20 mouse cellular contexts compared by ENCODE assay signal in genomic region chr1:193131311-193131948, GRCm38 (mm10). TPM values are rescaled to one million over a fixed set of nuclear protein-coding genes. Genes with fewer than 3 reads are reported as not detected.
A peak's percentile ranks its signal among the peaks of the same experiment; 100 is the strongest.
DNase-seq lines count a peak whose midpoint lies in the region; ATAC-seq and TF ChIP-seq lines count a peak whose summit lies in the region.
"Had no signal": no experiment of that assay in that cellular context is flagged by ENCODE, and none has a peak within 500 bp of the region (broad histone marks: within the 10 kb centered on the region; RNA-seq: fewer than 3 reads in every experiment).

No protein-coding gene starts in this region.

- H3K27me3 ChIP-seq in stomach, embryonic 15.5 days (replicated peaks) = no peaks in the 10 kb centered on the region
- H3K27me3 ChIP-seq in stomach, postnatal 0 days (ENCODE audit: control insufficient read depth, insufficient read depth, low read length) = no peaks in the 10 kb centered on the region
- no peaks in the 10 kb centered on the region for H3K27me3 ChIP-seq in intestine, embryonic 14.5 days (replicated peaks; ENCODE audit: control insufficient read depth, insufficient read depth, low read length)
- no peaks in the 10 kb centered on the region for H3K27me3 ChIP-seq in intestine, postnatal 0 days (replicated peaks; ENCODE audit: control insufficient read depth, insufficient read depth, low read length)
- H3K27me3 ChIP-seq: CH12.LX; forebrain, embryonic 13.5 days; heart, embryonic 13.5 days; hindbrain, embryonic 13.5 days; Patski had no signal

- 35% methylated on average over 6 of the region's 6 CpGs for WGBS in stomach, embryonic 15.5 days
- 43% methylated on average over 6 of the region's 6 CpGs for WGBS in stomach, postnatal 0 days
- 28% methylated on average over 6 of the region's 6 CpGs for WGBS in intestine, embryonic 14.5 days
- 20% methylated on average over 6 of the region's 6 CpGs for WGBS in intestine, postnatal 0 days

- DNase-seq in stomach, postnatal 0 days (ENCODE audit: low spot score) = no peak
- peak; percentile 62 for DNase-seq in intestine, embryonic 14.5 days (ENCODE audit: low spot score)
- peak; percentile 83 for DNase-seq in yolk sac, embryonic 10.5 days (ENCODE audit: low spot score)
- DNase-seq in heart, postnatal 36 days = no peak
- no peak for DNase-seq in layer of hippocampus, adult 18-20 months (ENCODE audit: low spot score in 2 of 2)
- DNase-seq: adrenal gland, postnatal 14 days; cerebellum, adult 11-12 months; cerebellum, adult 9-10 months; cerebellum, postnatal 25 days; gastrocnemius, adult 2 months; gastrocnemius, postnatal 25 days had no signal

- intact Hi-C loops in heart, postnatal 36 days (cut with DNase I) = loop anchor here (5.0 kb wide), 1 partner anchor 191 kb away; no protein-coding TSS in a partner anchor

- ATAC-seq in stomach, embryonic 15.5 days (ENCODE audit: insufficient read depth, low FRiP score, low read depth) = no peak
- ATAC-seq in stomach, postnatal 0 days (ENCODE audit: low FRiP score, low TSS enrichment) = no peak
- ATAC-seq in intestine, embryonic 14.5 days (replicated peaks; ENCODE audit: low FRiP score, low TSS enrichment, low read depth) = peak; percentile 81
- peak; percentile 84 for ATAC-seq in intestine, postnatal 0 days

- no peak for TF ChIP-seq EP300 in stomach, postnatal 0 days (optimal IDR thresholded peaks at IDR 0.05)

- H3K4me1 ChIP-seq in stomach, embryonic 15.5 days = peaks cover 12% of the 10 kb centered on the region
- H3K4me1 ChIP-seq in stomach, postnatal 0 days (replicated peaks; ENCODE audit: control insufficient read depth, insufficient read depth) = 0 out of 2 replicates have a peak, but pooled peaks cover 2% of the 10 kb centered on the region
- H3K4me1 ChIP-seq in intestine, embryonic 14.5 days (replicated peaks; ENCODE audit: control insufficient read depth, insufficient read depth, low read length) = peaks cover 15% of the 10 kb centered on the region
- H3K4me1 ChIP-seq in intestine, postnatal 0 days (replicated peaks; ENCODE audit: control insufficient read depth, insufficient read depth, low read length) = no peaks in the 10 kb centered on the region

- peak overlapping the region; percentile 76; the same call in 1 of the 2 replicates for H3K27ac ChIP-seq in stomach, embryonic 15.5 days
- no peak overlapping the region for H3K27ac ChIP-seq in stomach, postnatal 0 days (replicated peaks)
- H3K27ac ChIP-seq in intestine, embryonic 14.5 days (ENCODE audit: low read depth) = peak overlapping the region; percentile 60
- H3K27ac ChIP-seq in intestine, postnatal 0 days (ENCODE audit: low read depth, low read length) = peak overlapping the region; percentile 61
- H3K27ac ChIP-seq: forebrain, embryonic 13.5 days; heart, embryonic 13.5 days had no signal

- H3K9me3 ChIP-seq in stomach, embryonic 15.5 days = no peaks in the 10 kb centered on the region
- H3K9me3 ChIP-seq in stomach, postnatal 0 days (ENCODE audit: control insufficient read depth, low read length) = no peaks in the 10 kb centered on the region
- no peaks in the 10 kb centered on the region for H3K9me3 ChIP-seq in intestine, embryonic 14.5 days (ENCODE audit: control insufficient read depth, low read length)
- no peaks in the 10 kb centered on the region for H3K9me3 ChIP-seq in intestine, postnatal 0 days (ENCODE audit: control insufficient read depth)
- H3K9me3 ChIP-seq: embryonic facial prominence, embryonic 10.5 days; forebrain, embryonic 13.5 days; heart, embryonic 13.5 days; hindbrain, embryonic 13.5 days had no signal

- H3K4me2 ChIP-seq in stomach, embryonic 15.5 days = no peak overlapping the region
- H3K4me2 ChIP-seq in stomach, postnatal 0 days (replicated peaks; ENCODE audit: low read depth) = no peak overlapping the region
- H3K4me2 ChIP-seq in intestine, embryonic 14.5 days (ENCODE audit: low read length) = peak overlapping the region; percentile 60; the same call in 1 of the 2 replicates
- 0 out of 2 replicates have a peak overlapping the region, but pooled peaks have one; percentile 24 for H3K4me2 ChIP-seq in intestine, postnatal 0 days (replicated peaks; ENCODE audit: low read depth)

- H3K36me3 ChIP-seq in stomach, embryonic 15.5 days = 0 out of 2 replicates have a peak, but pooled peaks cover 9% of the 10 kb centered on the region
- H3K36me3 ChIP-seq in stomach, postnatal 0 days (ENCODE audit: control insufficient read depth, insufficient read depth, low read length) = peaks cover 5% of the 10 kb centered on the region; the same call in 1 of the 2 replicates
- H3K36me3 ChIP-seq in intestine, embryonic 14.5 days (ENCODE audit: control insufficient read depth, insufficient read depth, low read length) = peaks cover 19% of the 10 kb centered on the region
- H3K36me3 ChIP-seq in intestine, postnatal 0 days (ENCODE audit: control insufficient read depth, insufficient read depth) = peaks cover 18% of the 10 kb centered on the region

- TF ChIP-seq CTCF in stomach, postnatal 0 days (IDR thresholded peaks at IDR 0.05; ENCODE audit: low read depth) = no peak
- no peak for TF ChIP-seq CTCF in intestine, postnatal 0 days (IDR thresholded peaks at IDR 0.05; ENCODE audit: low read depth)

- H3K4me3 ChIP-seq in stomach, embryonic 15.5 days (replicated peaks) = no peak overlapping the region
- H3K4me3 ChIP-seq in stomach, postnatal 0 days (ENCODE audit: low read depth, low read length) = no peak overlapping the region
- H3K4me3 ChIP-seq in intestine, embryonic 14.5 days (ENCODE audit: low read depth, low read length) = no peak overlapping the region
- no peak overlapping the region for H3K4me3 ChIP-seq in intestine, postnatal 0 days (ENCODE audit: low read depth, low read length)
- H3K4me3 ChIP-seq: forebrain, embryonic 13.5 days had no signal

- H3K9ac ChIP-seq in stomach, embryonic 15.5 days = no peak overlapping the region
- no peak overlapping the region for H3K9ac ChIP-seq in stomach, postnatal 0 days (ENCODE audit: low read length)
- no peak overlapping the region for H3K9ac ChIP-seq in intestine, embryonic 14.5 days (ENCODE audit: low read length)
- H3K9ac ChIP-seq in intestine, postnatal 0 days (ENCODE audit: low read depth, low read length) = no peak overlapping the region

RNA-seq across cellular contexts. Expression of gene Diexf, which starts 1.4 kb away (rescaled TPM):
- polyA plus RNA-seq in stomach, embryonic 15.5 days (2015; fragmentation: Nextera tagmentation; extraction: Ambion mirVana) = 6.8 and 8.5 TPM in 2 replicates
- polyA plus RNA-seq in stomach, postnatal 0 days (2015; fragmentation: Nextera tagmentation; extraction: Ambion mirVana) = 2.1 and 2.4 TPM in 2 replicates
- polyA plus RNA-seq in intestine, embryonic 14.5 days (2014; fragmentation: Nextera tagmentation; extraction: Ambion mirVana) = 11.2 and 12.1 TPM in 2 replicates
- polyA plus RNA-seq in intestine, postnatal 0 days (2015; fragmentation: Nextera tagmentation; extraction: Ambion mirVana) = 1.7 and 1.8 TPM in 2 replicates
- 10 to 100 TPM in 1 of 2 experiments, 1 to 10 TPM in 1; 9.6 to 10.9 TPM for total RNA-seq in heart, postnatal 36 days (2021)
- total RNA-seq in layer of hippocampus, adult 18-20 months (2021) = 10 to 100 TPM; 24.4 to 26.8 TPM

RNA-seq across cellular contexts. Expression of gene Irf6, which starts 21.5 kb away (rescaled TPM):
- polyA plus RNA-seq in stomach, embryonic 15.5 days (2015; fragmentation: Nextera tagmentation; extraction: Ambion mirVana) = 56.3 and 56.6 TPM in 2 replicates
- 40.7 and 45.0 TPM in 2 replicates for polyA plus RNA-seq in stomach, postnatal 0 days (2015; fragmentation: Nextera tagmentation; extraction: Ambion mirVana)
- 69.1 and 71.5 TPM in 2 replicates for polyA plus RNA-seq in intestine, embryonic 14.5 days (2014; fragmentation: Nextera tagmentation; extraction: Ambion mirVana)
- 47.8 and 48.3 TPM in 2 replicates for polyA plus RNA-seq in intestine, postnatal 0 days (2015; fragmentation: Nextera tagmentation; extraction: Ambion mirVana)
- 1 to 10 TPM; 1.4 to 2.6 TPM for total RNA-seq in heart, postnatal 36 days (2021)
- under 1 TPM; 0.81 to 0.92 TPM for total RNA-seq in layer of hippocampus, adult 18-20 months (2021)
- total RNA-seq: granulocyte monocyte progenitor cell, adult 5-6 weeks had no signal

RNA-seq across cellular contexts. Expression of gene A130010J15Rik, which starts 36.4 kb away (rescaled TPM):
- 14.6 and 16.3 TPM in 2 replicates for polyA plus RNA-seq in stomach, embryonic 15.5 days (2015; fragmentation: Nextera tagmentation; extraction: Ambion mirVana)
- 11.4 and 11.7 TPM in 2 replicates for polyA plus RNA-seq in stomach, postnatal 0 days (2015; fragmentation: Nextera tagmentation; extraction: Ambion mirVana)
- 15.6 and 17.1 TPM in 2 replicates for polyA plus RNA-seq in intestine, embryonic 14.5 days (2014; fragmentation: Nextera tagmentation; extraction: Ambion mirVana)
- polyA plus RNA-seq in intestine, postnatal 0 days (2015; fragmentation: Nextera tagmentation; extraction: Ambion mirVana) = 7.2 and 8.0 TPM in 2 replicates
- total RNA-seq in heart, postnatal 36 days (2021) = 1 to 10 TPM; 3.2 to 4.4 TPM
- total RNA-seq in layer of hippocampus, adult 18-20 months (2021) = 1 to 10 TPM; 4.1 to 4.8 TPM

Comparison
In these comparisons a context has a peak if more than half of its experiments do, and no peak if none do; other contexts are left out.
1. ATAC-seq: peak in intestine, embryonic 14.5 days (single experiment) and intestine, postnatal 0 days (single experiment); none in stomach, embryonic 15.5 days (single experiment) and stomach, postnatal 0 days (single experiment).
2. H3K4me2 ChIP-seq: peak in intestine, embryonic 14.5 days (single experiment) and intestine, postnatal 0 days (single experiment); none in stomach, embryonic 15.5 days (single experiment) and stomach, postnatal 0 days (single experiment).
3. DNase-seq: peak in intestine, embryonic 14.5 days (single experiment) and yolk sac, embryonic 10.5 days (single experiment); none in stomach, postnatal 0 days (single experiment), heart, postnatal 36 days (0 of 2) and layer of hippocampus, adult 18-20 months (0 of 2).